Mouse (Mus musculus) limb, embryonic 11.5 days (tissue): Measurements from ENCODE around the gene Lrrc71. TPM values are rescaled to one million over a fixed set of nuclear protein-coding genes. Genes with fewer than 3 reads are reported as not detected.

Experiments
- ATAC-seq: fragments of 200-750 bp; cut with Nextera tagmentation; 2 replicates; pipeline ENCODE4 v1.8.0; 2017; ENCODE audit warnings: low read depth; ENCODE audit not compliant: insufficient number of reproducible peaks, low FRiP score, low TSS enrichment
- DNase-seq: peaks from one replicate; pipeline ENCODE4 v3.0.0-alpha.2; 2015; ENCODE audit warnings: low spot score
- H3K27ac ChIP-seq: fragments of 300-500 bp; sonication (generic); replicated peaks from 2 replicates; pipeline ENCODE4 v1.5.1; 2014; ENCODE audit warnings: low read depth, mild to moderate bottlenecking, low read length
- H3K27me3 ChIP-seq: fragments of 300-500 bp; sonication (generic); 2 replicates; pipeline ENCODE4 v1.6.1; 2014; ENCODE audit warnings: mild to moderate bottlenecking, low read length, mixed read lengths; ENCODE audit not compliant: control insufficient read depth, insufficient read depth
- H3K36me3 ChIP-seq: fragments of 300-500 bp; sonication (generic); 2 replicates; pipeline ENCODE4 v1.6.1; 2014; ENCODE audit warnings: mild to moderate bottlenecking, low read length, moderate library complexity, mixed read lengths; ENCODE audit not compliant: control insufficient read depth, insufficient read depth
- H3K4me1 ChIP-seq: fragments of 300-500 bp; sonication (generic); 2 replicates; pipeline ENCODE4 v1.6.1; 2014; ENCODE audit warnings: low read length, mixed read lengths; ENCODE audit not compliant: control insufficient read depth, insufficient read depth
- H3K4me2 ChIP-seq: fragments of 300-500 bp; sonication (generic); 2 replicates; pipeline ENCODE4 v1.6.1; 2014; ENCODE audit warnings: low read depth, mild to moderate bottlenecking, moderate library complexity; ENCODE audit not compliant: severe bottlenecking
- H3K4me3 ChIP-seq: fragments of 300-500 bp; sonication (generic); 2 replicates; pipeline ENCODE4 v1.5.1; 2014; ENCODE audit warnings: low read depth, low read length
- H3K9ac ChIP-seq: fragments of 300-500 bp; sonication (generic); 2 replicates; pipeline ENCODE4 v1.6.1; 2014; ENCODE audit warnings: mild to moderate bottlenecking, low read length
- H3K9me3 ChIP-seq: fragments of 300-500 bp; sonication (generic); 2 replicates; pipeline ENCODE4 v1.6.1; 2016; ENCODE audit warnings: low read length; ENCODE audit not compliant: control insufficient read depth
- WGBS: fragments of 180-500 bp; shearing (Covaris S2); extraction: QIAGEN DNeasy Blood & Tissue Kit; methylation state at CpG from one replicate; pipeline ENCODE4 v1.1.7; 2014; 5-methylcytosine and 5-hydroxymethylcytosine counted together
- polyA plus RNA-seq: library from polyadenylated mRNA; unstranded; fragments of >200 nt; fragmentation: Nextera tagmentation; extraction: Ambion mirVana; gene quantifications from 2 replicates; pipeline ENCODE4 v1.2.1, GENCODE M21; 2014

Lrrc71 gene
- polyA plus RNA-seq, result 0.26 and 0.43 TPM in 2 replicates

DNA sequence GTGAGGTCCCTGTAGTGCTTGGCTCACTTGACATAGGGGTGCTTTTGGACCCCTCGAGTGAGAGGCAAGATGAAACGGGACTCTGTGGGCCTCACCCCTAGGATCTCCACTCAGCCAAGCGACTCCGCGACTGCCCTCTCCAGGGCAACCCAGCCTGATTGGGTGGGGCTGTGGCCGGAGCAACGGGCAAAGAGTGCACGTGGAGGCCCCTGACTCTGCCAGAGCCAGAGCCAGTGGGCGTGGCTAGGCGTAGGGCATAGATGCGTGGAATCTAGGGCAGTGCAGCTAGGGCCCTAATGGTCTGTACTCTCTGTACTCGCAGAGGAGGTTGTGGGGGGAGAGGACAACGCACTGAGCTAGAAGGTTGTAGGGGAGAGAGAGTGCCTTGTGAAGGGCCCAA is at the start of gene Lrrc71:
TSS of gene Lrrc71 (minus strand) at position 195 of the 400 bp plus-strand sequence.
- H3K27me3 ChIP-seq, result no peaks in the 10 kb centered on the region
- DNase-seq (no peak), ATAC-seq (no peak)
- H3K4me1 ChIP-seq, result peaks cover 17% of the 10 kb centered on the region
- H3K27ac ChIP-seq, result no peak within 1 kb of the TSS
- no peak within 1 kb of the TSS for H3K4me3 ChIP-seq
- 44% methylated on average over 13 of the region's 13 CpGs for WGBS
- no peaks in the 10 kb centered on the region for H3K9me3 ChIP-seq
- 0 out of 2 replicates have a peak within 1 kb of the TSS, but pooled peaks have one; percentile 5 for H3K9ac ChIP-seq
- no peaks in the 10 kb centered on the region for H3K36me3 ChIP-seq
- H3K4me2 ChIP-seq, result no peak within 1 kb of the TSS

DNA sequence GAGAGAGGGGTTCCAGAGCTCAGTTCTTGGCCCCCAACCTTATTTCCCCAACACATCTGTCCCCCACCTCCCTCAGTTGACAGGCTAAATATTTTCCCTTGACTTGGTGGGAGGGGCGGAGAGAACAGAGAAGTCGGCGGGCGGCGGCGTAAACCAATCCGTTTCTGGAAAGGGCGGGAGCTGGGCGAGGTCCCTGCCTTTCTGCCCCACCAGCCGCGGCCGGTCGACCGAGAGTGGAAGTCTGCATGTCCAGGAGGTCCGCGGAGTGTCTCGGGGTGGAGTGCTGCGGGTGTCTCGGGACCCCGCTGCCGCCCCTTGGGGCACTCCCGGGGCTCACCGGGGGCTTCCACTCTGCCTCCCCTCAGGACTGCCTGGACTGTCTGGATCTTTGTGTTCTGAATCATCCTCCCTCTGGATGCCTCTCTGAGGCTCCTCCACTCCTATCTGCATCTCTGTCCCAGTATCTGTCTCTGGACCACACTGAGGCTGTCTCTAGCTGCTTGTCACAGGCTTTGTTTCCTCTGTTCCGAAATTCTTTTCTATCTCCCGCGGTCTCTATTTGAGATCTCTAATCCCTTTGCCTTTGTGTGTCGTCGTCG is 48.4 kb upstream of the Lrrc71 start, which contains the start of gene Insrr:
TSS of gene Insrr (plus strand) at position 216 of the 599 bp plus-strand sequence.
- no peaks in the 10 kb centered on the region for H3K36me3 ChIP-seq
- peaks cover 4% of the 10 kb centered on the region; the same call in 1 of the 2 replicates for H3K4me1 ChIP-seq
- no peak within 1 kb of the TSS for H3K27ac ChIP-seq
- DNase-seq, result peak; percentile 63
- peak within 1 kb of the TSS; percentile 20 for H3K4me3 ChIP-seq
- WGBS, result under 1% methylated on average over 29 of the region's 29 CpGs
- peak within 1 kb of the TSS; percentile 56 for H3K4me2 ChIP-seq
- H3K9me3 ChIP-seq, result no peaks in the 10 kb centered on the region
- 0 out of 2 replicates have a peak within 1 kb of the TSS, but pooled peaks have one; percentile 17 for H3K9ac ChIP-seq
- H3K27me3 ChIP-seq, result peaks cover 87% of the 10 kb centered on the region
- no peak for ATAC-seq

DNA sequence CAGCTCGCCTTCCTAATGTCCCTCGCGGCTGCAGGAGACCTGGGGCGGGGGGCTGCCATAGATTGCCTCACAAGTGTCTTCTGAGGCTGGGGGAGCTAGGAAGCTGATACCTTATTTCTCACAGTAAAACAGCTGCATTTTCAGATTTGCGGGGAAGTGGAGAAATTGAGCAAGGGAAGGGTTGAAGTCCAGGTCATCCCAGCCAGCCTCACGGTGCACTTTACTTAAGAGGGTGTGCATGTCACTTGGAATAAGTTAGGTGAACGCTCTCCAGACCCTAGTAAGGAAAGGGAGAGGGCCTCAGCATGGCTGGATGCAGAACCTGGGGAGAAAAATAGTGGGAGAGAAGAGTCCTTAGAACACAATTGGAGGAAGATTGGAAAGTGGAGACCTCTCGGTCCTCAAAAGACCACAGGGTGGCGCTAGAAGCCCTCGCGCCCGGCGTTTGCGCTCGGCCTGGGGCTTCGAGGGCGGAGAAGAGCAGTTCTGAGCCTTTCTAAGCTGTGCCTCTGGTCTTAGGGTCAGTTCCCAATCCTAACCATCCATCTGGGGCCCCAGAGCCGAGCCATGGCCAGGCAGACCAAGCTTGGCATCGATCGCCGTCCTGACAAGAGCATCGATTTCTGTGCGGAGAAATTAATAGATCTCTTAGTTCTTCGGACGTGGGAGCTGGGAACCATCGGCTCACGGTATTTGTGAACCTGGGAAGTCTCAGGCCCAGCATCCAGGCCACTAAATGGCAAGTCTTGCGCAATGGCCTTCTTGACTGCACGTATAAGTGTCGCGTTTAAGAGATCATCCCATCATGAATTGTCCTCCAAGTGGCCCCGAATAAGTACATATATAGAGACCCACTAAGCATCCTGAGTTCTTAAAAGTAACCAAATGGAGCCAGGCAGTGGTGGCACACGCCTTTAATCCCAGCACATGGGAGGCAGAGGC is 47.2 kb upstream of the Lrrc71 start:
- Histone ChIP-seq H3K27ac (no peak overlapping the region), H3K9ac (no peak overlapping the region), H3K4me1 (peaks cover 4% of the 10 kb centered on the region; the same call in 1 of the 2 replicates), H3K4me3 (peak overlapping the region; percentile 24), H3K9me3 (no peaks in the 10 kb centered on the region), H3K27me3 (peaks cover 85% of the 10 kb centered on the region), H3K4me2 (peak overlapping the region; percentile 44), H3K36me3 (no peaks in the 10 kb centered on the region)
- DNase-seq (peak; percentile 84), ATAC-seq (no peak; the same call in 1 of the 2 replicates)
- 15% methylated on average over 33 of the region's 33 CpGs for WGBS

DNA sequence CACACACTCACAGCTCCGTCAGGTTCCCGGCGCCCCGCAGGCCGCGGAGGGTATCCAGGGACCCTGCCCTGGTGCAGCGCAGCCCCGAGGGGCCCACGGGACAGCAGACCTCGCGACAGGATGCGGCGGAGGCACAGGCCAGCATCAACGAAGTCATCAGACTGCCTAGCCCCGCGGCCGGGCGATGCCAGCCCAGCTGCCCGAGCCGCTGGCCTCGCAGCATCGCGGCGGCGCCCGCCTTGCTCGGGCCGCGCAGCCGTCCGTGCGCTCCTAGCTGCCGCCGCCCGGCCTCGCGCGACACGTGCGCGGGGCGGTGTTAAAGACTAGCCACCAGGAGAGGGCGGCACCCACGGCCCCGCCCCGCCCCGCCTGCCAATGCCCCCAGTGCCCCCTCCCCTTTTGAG is 46.5 kb upstream of the Lrrc71 start, which contains the start of gene Ntrk1:
TSS of gene Ntrk1 (minus strand) at position 241 of the 404 bp plus-strand sequence.
- Histone ChIP-seq H3K4me1 (peaks cover 7% of the 10 kb centered on the region), H3K27ac (no peak within 1 kb of the TSS), H3K9me3 (no peaks in the 10 kb centered on the region), H3K36me3 (no peaks in the 10 kb centered on the region), H3K4me2 (peak within 1 kb of the TSS; percentile 44), H3K4me3 (peak within 1 kb of the TSS; percentile 24), H3K27me3 (peaks cover 79% of the 10 kb centered on the region), H3K9ac (0 out of 2 replicates have a peak within 1 kb of the TSS, but pooled peaks have one; percentile 17)
- ATAC-seq (no peak), DNase-seq (peak; percentile 40)
- WGBS, result under 1% methylated on average over 47 of the region's 47 CpGs

DNA sequence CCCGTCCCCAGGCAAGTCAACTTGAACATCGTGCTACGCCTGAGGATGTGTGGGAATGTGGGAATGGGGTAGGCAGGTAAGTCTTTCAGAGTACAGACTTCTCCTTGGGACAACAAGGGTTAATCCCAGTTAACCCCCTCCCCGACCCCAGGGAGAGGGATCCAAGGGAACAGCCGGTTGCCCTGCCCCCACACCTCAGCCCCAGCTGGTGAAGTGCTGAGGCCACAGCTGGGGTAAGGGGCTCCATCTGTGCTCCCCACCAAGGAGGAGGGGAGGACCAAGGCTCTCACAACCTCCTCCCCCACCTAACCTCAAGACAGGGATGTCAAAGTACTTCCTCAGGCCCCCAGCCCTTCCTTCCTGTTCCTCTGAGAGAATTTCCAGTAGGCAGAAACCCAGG is 41.3 kb upstream of the Lrrc71 start:
- H3K27ac ChIP-seq, result no peak overlapping the region
- H3K4me1 ChIP-seq, result peaks cover 12% of the 10 kb centered on the region
- ATAC-seq (no peak), DNase-seq (peak; percentile 34)
- H3K4me3 ChIP-seq, result no peak overlapping the region
- no peaks in the 10 kb centered on the region for H3K36me3 ChIP-seq
- peaks cover 31% of the 10 kb centered on the region for H3K27me3 ChIP-seq
- H3K9me3 ChIP-seq, result no peaks in the 10 kb centered on the region
- WGBS, result 26% methylated on average over 5 of the region's 5 CpGs
- no peak overlapping the region for H3K4me2 ChIP-seq
- no peak overlapping the region for H3K9ac ChIP-seq

DNA sequence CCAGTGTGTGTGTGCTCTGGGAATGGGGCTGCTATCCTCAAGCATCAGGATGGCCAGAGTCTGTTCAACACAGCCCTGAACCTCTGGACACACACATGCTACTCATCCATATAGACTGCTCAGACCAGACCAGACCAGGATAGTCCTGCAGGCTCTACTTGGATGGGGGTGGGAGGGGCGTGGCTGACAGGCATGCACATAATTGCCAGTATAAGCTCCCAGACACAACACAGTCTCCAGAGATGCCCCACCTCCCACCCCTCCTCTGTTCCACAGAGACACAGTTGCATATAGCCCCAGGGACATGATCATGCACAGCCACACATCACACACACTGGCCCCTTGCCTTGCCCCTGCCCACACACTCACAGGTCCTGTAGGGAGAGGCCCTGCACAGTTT is 40.8 kb upstream of the Lrrc71 start:
- Histone ChIP-seq H3K36me3 (no peaks in the 10 kb centered on the region), H3K4me1 (peaks cover 12% of the 10 kb centered on the region), H3K9me3 (no peaks in the 10 kb centered on the region), H3K4me3 (no peak overlapping the region), H3K27ac (no peak overlapping the region), H3K4me2 (no peak overlapping the region), H3K27me3 (peaks cover 27% of the 10 kb centered on the region), H3K9ac (no peak overlapping the region)
- DNase-seq (no peak), ATAC-seq (peak; percentile 48; the same call in 1 of the 2 replicates)
- 39% methylated on average over 1 of the region's 1 CpGs for WGBS

DNA sequence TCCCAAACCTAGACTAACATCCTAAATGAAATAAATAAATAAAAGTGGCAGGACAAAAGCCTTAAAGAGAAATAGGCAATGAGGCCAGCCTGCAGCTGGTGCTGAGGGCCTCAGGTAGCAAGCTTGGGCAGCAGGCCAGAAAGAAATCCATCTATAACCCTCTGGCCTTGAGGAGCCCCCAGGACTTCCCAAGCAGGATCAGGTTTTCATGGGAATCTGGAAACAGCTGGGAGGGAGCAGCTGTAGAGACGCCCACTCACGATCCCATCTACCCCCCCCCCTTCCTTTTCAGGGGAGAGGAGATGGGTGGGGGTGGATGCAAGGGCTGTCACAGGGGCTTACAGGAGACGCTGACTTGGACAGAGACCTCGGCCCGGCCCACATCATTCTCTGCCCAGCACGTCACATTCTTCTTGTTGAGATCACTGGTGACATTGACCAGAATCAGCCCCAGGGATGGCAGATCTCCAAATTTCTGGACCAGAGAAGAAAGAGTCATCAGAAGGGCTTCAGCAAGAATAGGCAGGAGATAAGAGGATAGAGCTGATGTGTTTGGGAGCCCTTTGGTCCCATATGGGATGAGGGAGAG is 37.3 kb upstream of the Lrrc71 start:
- Histone ChIP-seq H3K4me2 (no peak overlapping the region), H3K4me1 (peaks cover 12% of the 10 kb centered on the region), H3K4me3 (no peak overlapping the region), H3K36me3 (no peaks in the 10 kb centered on the region), H3K27ac (no peak overlapping the region), H3K9me3 (no peaks in the 10 kb centered on the region), H3K9ac (no peak overlapping the region), H3K27me3 (no peaks in the 10 kb centered on the region; the same call in 1 of the 2 replicates)
- DNase-seq (no peak), ATAC-seq (no peak)
- 57% methylated on average over 6 of the region's 6 CpGs for WGBS

DNA sequence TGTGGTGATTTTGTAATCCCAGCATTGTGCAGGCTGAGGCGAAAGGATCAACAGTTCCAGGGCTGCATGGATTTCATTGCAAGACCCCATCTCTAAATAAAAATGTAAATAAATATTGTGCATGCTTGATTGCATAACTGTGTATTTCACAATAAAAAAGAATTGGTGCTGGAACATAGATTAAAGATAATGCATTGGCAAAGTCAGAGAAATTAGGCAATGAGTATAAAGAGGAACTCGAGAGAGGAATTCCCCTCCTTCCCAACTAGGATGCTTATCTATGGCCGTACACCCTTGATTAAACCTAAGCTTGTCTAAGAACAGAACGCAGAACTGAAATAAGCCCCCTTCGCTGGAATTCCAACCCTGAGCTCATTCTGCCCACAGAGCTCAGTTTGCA is 36.7 kb upstream of the Lrrc71 start:
- H3K4me1 ChIP-seq, result peaks cover 11% of the 10 kb centered on the region
- no peaks in the 10 kb centered on the region for H3K9me3 ChIP-seq
- no peak overlapping the region for H3K4me3 ChIP-seq
- H3K27me3 ChIP-seq, result no peaks in the 10 kb centered on the region
- no peak for DNase-seq
- H3K9ac ChIP-seq, result no peak overlapping the region
- ATAC-seq, result no peak
- H3K27ac ChIP-seq, result no peak overlapping the region
- no peaks in the 10 kb centered on the region for H3K36me3 ChIP-seq
- H3K4me2 ChIP-seq, result no peak overlapping the region
- whole genome bisulfite sequencing, result 87% methylated on average over 5 of the region's 5 CpGs
